Mouse (Mus musculus): ENCODE results near the gene Mup9.
"Not testable (repeated sequence)": the region's sequence is repeated elsewhere in the genome, so short reads cannot be mapped to it uniquely, and the experiment has no call there.

The Mup9 gene

GRCm38 (mm10) chr4:60421852-60422251, at the start of gene Mup9:
Mup9 (minus strand) TSS chr4:60421952.
- not testable (repeated sequence) for DNase-seq (ENCODE audit: inconsistent ontology term)
